Mouse (Mus musculus) thymus, adult 2 months (tissue): ENCODE results near the gene Bricd5. TPM values are rescaled to one million over a fixed set of nuclear protein-coding genes. Genes with fewer than 3 reads are reported as not detected.

Source experiments
- DNase-seq: peaks from one replicate; pipeline ENCODE4 v3.0.0; 2021
- H3K27ac ChIP-seq: fragments of 200-500 bp; 2 replicates; pipeline ENCODE4 v1.5.1; 2012; ENCODE audit warnings: low read length, control low read depth; ENCODE audit not compliant: control insufficient read depth, insufficient read depth
- H3K27me3 ChIP-seq: fragments of 200-500 bp; 2 replicates; pipeline ENCODE4 v1.6.1; 2012; ENCODE audit warnings: mild to moderate bottlenecking, low read length, moderate library complexity, mixed read lengths; ENCODE audit not compliant: control insufficient read depth, insufficient read depth
- H3K36me3 ChIP-seq: fragments of 200-500 bp; 2 replicates; pipeline ENCODE4 v1.6.1; 2012; ENCODE audit warnings: mild to moderate bottlenecking, low read length, moderate library complexity; ENCODE audit not compliant: control insufficient read depth, insufficient read depth
- H3K4me1 ChIP-seq: fragments of 200-500 bp; replicated peaks from 2 replicates; pipeline ENCODE4 v1.6.1; 2012; ENCODE audit warnings: low read length; ENCODE audit not compliant: control insufficient read depth, insufficient read depth
- H3K4me3 ChIP-seq: fragments of 200-500 bp; 2 replicates; pipeline ENCODE4 v1.5.1; 2012; ENCODE audit warnings: mild to moderate bottlenecking, low read length, control low read depth, moderate library complexity; ENCODE audit not compliant: control insufficient read depth, insufficient read depth
- CTCF ChIP-seq: fragments of 200-500 bp; IDR thresholded peaks from 2 replicates; pipeline ENCODE4 v1.5.1; 2012; ENCODE audit warnings: mild to moderate bottlenecking, control low read depth, low read length, moderate library complexity, borderline replicate concordance; ENCODE audit not compliant: control insufficient read depth, poor library complexity, insufficient read depth; ENCODE audit errors: extremely low read depth
- POLR2A ChIP-seq: fragments of 200-500 bp; IDR thresholded peaks from 2 replicates; pipeline ENCODE4 v1.6.1; 2012; ENCODE audit warnings: mild to moderate bottlenecking, low read length, control low read depth, moderate library complexity; ENCODE audit not compliant: control insufficient read depth, poor library complexity, insufficient read depth; ENCODE audit errors: extremely low read depth
- WGBS: fragments of 180-500 bp; shearing (Covaris S2); methylation state at CpG from one replicate; pipeline ENCODE4 v1.1.7; 2018; 5-methylcytosine and 5-hydroxymethylcytosine counted together
- polyA plus RNA-seq: library from polyadenylated mRNA; depleted of rRNA; stranded (reverse); fragments of >200 nt; gene quantifications from 2 replicates; pipeline ENCODE4 v1.2.3, GENCODE M21; 2012

Bricd5 gene
- polyA plus RNA-seq, 1 experiment = 0.97 TPM

DNA sequence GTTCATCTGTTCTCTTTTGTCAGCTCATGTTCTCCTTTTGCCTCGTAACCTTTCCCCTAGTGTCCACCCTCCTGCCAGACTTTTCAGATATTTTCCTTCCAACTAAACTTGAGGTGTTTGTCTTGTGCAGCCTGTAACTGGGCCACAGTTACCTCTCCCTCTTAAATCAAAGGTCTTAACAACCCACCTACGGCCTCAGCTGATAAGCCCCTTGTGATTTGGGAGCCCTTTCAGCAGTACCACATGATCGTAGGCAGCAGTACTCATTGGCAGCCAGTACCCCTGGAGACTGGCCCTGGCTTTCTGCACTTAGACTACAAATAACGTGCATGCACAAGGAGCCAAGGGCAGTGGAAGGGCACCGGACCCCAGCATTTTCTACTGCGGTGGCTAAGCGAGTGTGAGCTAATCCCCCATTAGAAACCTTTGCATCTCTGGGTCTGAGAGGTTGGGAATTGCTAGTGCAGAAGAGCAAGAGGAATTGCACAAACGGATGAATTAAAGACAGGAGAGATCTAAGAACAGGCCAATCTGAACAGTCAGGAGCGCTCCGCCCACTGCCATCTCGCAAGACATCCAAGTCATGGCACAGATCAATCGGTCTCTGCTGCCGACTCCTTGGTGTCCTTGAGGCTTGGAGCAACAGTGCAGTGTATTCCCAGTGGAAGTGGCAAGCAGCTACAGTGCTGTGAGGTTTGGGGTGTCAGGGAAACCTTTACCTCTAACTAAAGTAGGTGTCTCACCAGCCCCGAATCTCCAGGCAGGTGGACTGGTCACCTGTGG is 44.3 kb upstream of the Bricd5 start:
- H3K4me1 ChIP-seq = peaks cover 9% of the 10 kb centered on the region; the same call in 1 of the 2 replicates
- peaks cover 6% of the 10 kb centered on the region for H3K36me3 ChIP-seq
- WGBS = 98% methylated on average over 14 of the region's 14 CpGs
- DNase-seq = no peak
- H3K27me3 ChIP-seq = no peaks in the 10 kb centered on the region
- H3K4me3 ChIP-seq = no peak overlapping the region
- TF ChIP-seq CTCF (no peak), POLR2A (no peak)
- no peak overlapping the region for H3K27ac ChIP-seq

GRCm38 (mm10) chr17:24437016-24437415 is 36.7 kb upstream of the Bricd5 start:
- 0 out of 2 replicates have a peak, but pooled peaks cover 3% of the 10 kb centered on the region for H3K36me3 ChIP-seq
- no peak for TF ChIP-seq POLR2A

GRCm38 (mm10) chr17:24440377-24440776 is 33.3 kb upstream of the Bricd5 start:
- no peak overlapping the region for H3K4me3 ChIP-seq
- DNase-seq = no peak
- H3K27ac ChIP-seq = no peak overlapping the region
- 97% methylated on average over 8 of the region's 8 CpGs for WGBS
- no peak for TF ChIP-seq CTCF
- TF ChIP-seq POLR2A = no peak
- H3K27me3 ChIP-seq = no peaks in the 10 kb centered on the region
- no peaks in the 10 kb centered on the region for H3K4me1 ChIP-seq
- peaks cover 20% of the 10 kb centered on the region for H3K36me3 ChIP-seq

More at GRCm38 (mm10) chr17:24437016-24437415, 36.7 kb upstream of the Bricd5 start:
- DNase-seq = peak; percentile 49
- WGBS = 88% methylated on average over 5 of the region's 5 CpGs
- Histone ChIP-seq H3K4me3 (no peak overlapping the region), H3K4me1 (0 out of 2 replicates have a peak, but pooled peaks cover 2% of the 10 kb centered on the region), H3K27ac (no peak overlapping the region), H3K27me3 (no peaks in the 10 kb centered on the region)

- Histone ChIP-seq H3K27me3 (no peaks in the 10 kb centered on the region), H3K27ac (no peak overlapping the region), H3K36me3 (peaks cover 27% of the 10 kb centered on the region), H3K4me1 (no peaks in the 10 kb centered on the region), H3K4me3 (no peak overlapping the region)
- TF ChIP-seq CTCF = no peak
- TF ChIP-seq POLR2A = no peak
- 81% methylated on average over 2 of the region's 2 CpGs for WGBS
- DNase-seq = peak; percentile 19
Observed at GRCm38 (mm10) chr17:24441148-24441547, 32.5 kb upstream of the Bricd5 start.

GRCm38 (mm10) chr17:24442107-24442506 is 31.6 kb upstream of the Bricd5 start:
- no peaks in the 10 kb centered on the region for H3K4me1 ChIP-seq
- no peak overlapping the region for H3K4me3 ChIP-seq
- peaks cover 37% of the 10 kb centered on the region for H3K36me3 ChIP-seq
- H3K27ac ChIP-seq = no peak overlapping the region
- 94% methylated on average over 14 of the region's 14 CpGs for WGBS
- H3K27me3 ChIP-seq = no peaks in the 10 kb centered on the region
- no peak for TF ChIP-seq CTCF
- TF ChIP-seq POLR2A = no peak
- DNase-seq = no peak

DNA sequence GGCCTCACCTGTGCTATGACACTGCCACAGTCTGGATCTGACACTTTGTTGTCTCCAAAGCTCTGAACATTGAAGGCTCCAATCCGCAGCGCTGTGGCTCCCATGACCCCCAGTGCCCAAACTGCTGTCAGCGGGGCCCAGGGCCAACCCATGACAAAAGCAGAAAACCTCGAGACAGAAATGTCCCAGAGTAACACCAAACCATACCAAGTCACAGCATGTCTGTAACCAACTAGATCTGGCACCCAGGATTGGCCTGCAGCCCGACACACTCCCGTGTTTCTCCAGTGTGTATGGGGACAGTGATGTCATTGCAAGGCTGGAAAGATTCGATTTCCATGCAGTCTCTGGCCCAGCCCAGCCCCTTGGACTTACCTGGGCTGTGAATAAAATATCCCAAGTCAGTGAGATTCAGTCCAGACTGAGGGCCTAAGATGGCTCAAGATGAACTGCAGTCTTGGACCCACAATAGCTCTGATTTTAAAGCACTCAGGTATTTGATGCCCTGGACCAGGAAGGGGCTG is 31.0 kb upstream of the Bricd5 start, which contains the start of gene Dnase1l2:
TSS of gene Dnase1l2 (minus strand) at position 474 of the 524 bp plus-strand sequence.
- H3K36me3 ChIP-seq = peaks cover 43% of the 10 kb centered on the region
- no peak within 1 kb of the TSS for H3K27ac ChIP-seq
- DNase-seq = no peak
- TF ChIP-seq POLR2A (no peak), CTCF (no peak)
- WGBS = 86% methylated on average over 7 of the region's 7 CpGs
- no peaks in the 10 kb centered on the region for H3K4me1 ChIP-seq
- no peak within 1 kb of the TSS for H3K4me3 ChIP-seq
- no peaks in the 10 kb centered on the region for H3K27me3 ChIP-seq

GRCm38 (mm10) chr17:24443409-24443808 is 30.3 kb upstream of the Bricd5 start:
- 95% methylated on average over 4 of the region's 4 CpGs for WGBS
- Histone ChIP-seq H3K27ac (no peak overlapping the region), H3K4me3 (no peak overlapping the region), H3K27me3 (no peaks in the 10 kb centered on the region), H3K36me3 (peaks cover 50% of the 10 kb centered on the region), H3K4me1 (no peaks in the 10 kb centered on the region)
- no peak for TF ChIP-seq POLR2A
- no peak for TF ChIP-seq CTCF
- DNase-seq = no peak
